Mouse (Mus musculus) gastrocnemius, postnatal 4 days (tissue): Measurements from ENCODE around the gene Snx19. TPM values are rescaled to one million over a fixed set of nuclear protein-coding genes. Genes with fewer than 3 reads are reported as not detected.

Experiments
- DNase-seq, 2 experiments: peaks; one replicate each; pipeline ENCODE4 v3.0.0; 2021 to 2022; ENCODE audit warnings: low spot score in 2 of 2, mixed read lengths in 2 of 2
- total RNA-seq, 2 experiments: library from RNA; stranded (reverse); gene quantifications; 2 replicates each; pipeline ENCODE4 v1.2.3; 2021

The Snx19 gene
- total RNA-seq, 2 experiments from 2014 or later: 20.4 TPM

DNA sequence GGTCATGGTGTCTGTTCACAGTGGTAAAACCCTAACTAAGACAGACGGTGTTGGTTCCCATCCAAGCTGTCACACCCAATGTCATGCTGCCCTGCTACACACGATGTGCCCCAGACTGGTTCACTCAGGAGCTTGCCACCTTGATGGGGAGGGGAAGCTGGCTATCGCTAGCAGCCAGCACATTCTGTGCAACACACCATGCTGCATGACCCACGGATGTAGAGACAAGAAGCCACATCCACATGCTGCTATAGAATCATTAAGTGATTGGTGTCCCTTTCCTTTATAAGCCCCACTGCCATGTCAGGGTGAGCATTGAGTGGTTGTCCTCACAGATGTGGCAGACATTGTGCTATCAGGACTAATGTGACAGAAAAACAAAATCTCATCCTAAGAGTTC lies 55.2 kb downstream of the Snx19 start:
- no peak for DNase-seq

DNA sequence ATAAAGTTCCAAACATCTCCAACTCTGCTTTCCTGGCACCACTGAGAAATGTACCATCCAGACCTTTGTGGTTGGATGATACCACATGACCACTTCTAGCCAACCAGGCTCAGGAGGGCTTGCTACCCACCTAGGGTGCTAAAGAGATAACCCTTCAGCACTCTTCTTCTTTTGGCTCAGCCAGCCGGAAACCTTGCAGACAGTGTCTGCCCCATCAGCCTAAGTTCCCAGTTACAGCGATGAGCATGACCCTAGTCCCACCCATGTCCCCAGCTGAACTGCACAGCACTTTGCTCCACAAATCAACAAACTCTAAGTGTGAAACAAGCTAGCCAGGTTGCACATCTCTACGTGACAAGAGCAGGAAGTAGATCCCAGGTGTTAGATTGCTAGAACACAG lies 57.3 kb downstream of the Snx19 start:
- DNase-seq: no peak

DNA sequence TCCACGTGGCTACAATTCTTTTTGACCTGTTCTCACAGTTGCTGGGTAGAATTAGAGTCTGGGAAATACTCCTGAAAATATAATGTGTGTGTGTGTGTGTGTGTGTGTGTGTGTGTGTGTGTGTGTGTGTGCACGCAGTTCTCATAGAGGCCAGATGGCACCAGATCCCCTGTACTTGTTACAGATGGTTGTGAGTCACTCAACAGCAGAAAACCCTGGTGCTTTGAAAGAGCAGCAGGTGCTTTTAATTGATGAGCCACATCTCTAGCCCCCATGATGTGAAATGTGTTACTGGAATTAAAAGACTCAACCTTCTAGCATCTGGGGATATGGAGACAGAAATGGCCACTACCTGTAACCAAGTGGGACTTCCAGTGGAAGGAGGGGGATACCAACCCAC lies 58.3 kb downstream of the Snx19 start:
- DNase-seq: no peak

GRCm38 (mm10) chr9:30488384-30488783 lies 61.5 kb downstream of the Snx19 start:
- DNase-seq: no peak

DNA sequence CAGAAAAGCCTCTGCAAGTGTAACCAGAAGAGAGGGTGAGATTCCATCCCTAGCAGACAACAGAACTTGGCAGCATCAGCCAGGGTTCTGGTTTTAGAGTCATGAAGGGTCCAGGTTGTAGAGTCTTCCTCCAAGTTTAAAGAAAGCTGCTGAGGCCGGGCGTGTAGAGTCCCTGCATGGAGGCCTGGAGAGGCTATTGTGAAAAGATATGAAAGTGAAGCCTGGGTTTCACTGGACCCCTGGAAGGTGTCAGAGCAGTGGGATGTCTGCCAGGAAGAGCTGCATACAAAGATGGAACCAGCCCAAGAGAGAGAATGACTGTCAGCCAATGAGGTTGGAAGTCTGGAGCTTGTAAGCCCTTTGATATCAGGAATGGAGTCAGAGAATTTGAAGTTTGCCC lies 67.5 kb downstream of the Snx19 start:
- no peak for DNase-seq

DNA sequence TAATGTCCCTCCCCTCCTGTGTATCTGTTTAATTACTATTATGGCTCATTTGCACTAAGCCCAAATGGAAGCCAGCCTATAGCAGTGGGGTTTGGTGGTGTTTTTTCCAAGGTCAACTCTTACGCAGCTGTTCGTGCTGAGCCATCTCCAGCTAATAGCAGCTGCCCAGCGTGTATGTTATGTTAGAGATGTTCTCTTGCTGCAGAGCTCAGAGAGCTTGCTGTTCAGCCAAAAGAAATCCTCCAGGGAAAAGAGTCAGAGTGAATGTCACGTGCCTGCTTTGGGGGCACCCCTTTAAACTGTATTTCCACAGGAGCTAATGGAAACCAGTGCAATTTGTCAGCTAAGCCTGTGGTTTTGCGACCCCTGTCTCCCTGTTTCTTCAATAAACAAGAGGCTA lies 82.1 kb downstream of the Snx19 start:
- no peak for DNase-seq

GRCm38 (mm10) chr9:30515953-30516352 lies 89.0 kb downstream of the Snx19 start:
- DNase-seq: no peak
